Mouse (Mus musculus): ENCODE data around the gene Olfr1391. TPM values are rescaled to one million over a fixed set of nuclear protein-coding genes. Genes with fewer than 3 reads are reported as not detected.

Olfr1391 gene
- polyA plus RNA-seq, 1 experiment from 2014 or later: not detected

- Histone ChIP-seq H3K9ac (ENCODE audit: low read length) (no peak overlapping the region), H3K27me3 (ENCODE audit: control insufficient read depth, insufficient read depth, low read length) (no peaks in the 10 kb centered on the region), H3K4me3 (ENCODE audit: low read length) (no peak overlapping the region), H3K27ac (ENCODE audit: low read length) (no peak overlapping the region), H3K9me3 (replicated peaks; ENCODE audit: control insufficient read depth, low read length) (no peaks in the 10 kb centered on the region), H3K4me2 (ENCODE audit: low read depth, low read length) (no peak overlapping the region), H3K36me3 (ENCODE audit: control insufficient read depth, insufficient read depth) (no peaks in the 10 kb centered on the region), H3K4me1 (ENCODE audit: control insufficient read depth, insufficient read depth, low read length) (no peaks in the 10 kb centered on the region)
- WGBS: 55% methylated on average over 1 of the region's 1 CpGs
- ATAC-seq (replicated peaks; ENCODE audit: extremely low read depth, insufficient read depth, low FRiP score): no peak
These were observed 7.1 kb downstream of the Olfr1391 start for GRCm38 (mm10) chr11:49329686-49330085.

GRCm38 (mm10) chr11:49334888-49335287, 12.3 kb downstream of the Olfr1391 start, which contains the start of gene Olfr1390:
Gene Olfr1390, plus strand, starts transcription at chr11:49335188.
- no peaks in the 10 kb centered on the region for H3K27me3 ChIP-seq (ENCODE audit: control insufficient read depth, insufficient read depth, low read length)

GRCm38 (mm10) chr11:49337150-49337832, 14.7 kb downstream of the Olfr1391 start:
- no peaks in the 10 kb centered on the region for H3K27me3 ChIP-seq (ENCODE audit: control insufficient read depth, insufficient read depth, low read length)
- H3K4me2 ChIP-seq (ENCODE audit: low read depth, low read length): no peak overlapping the region
- no peaks in the 10 kb centered on the region for H3K9me3 ChIP-seq (replicated peaks; ENCODE audit: control insufficient read depth, low read length)
- no peaks in the 10 kb centered on the region for H3K4me1 ChIP-seq (ENCODE audit: control insufficient read depth, insufficient read depth, low read length)
- no peak overlapping the region for H3K9ac ChIP-seq (ENCODE audit: low read length)
- no peaks in the 10 kb centered on the region for H3K36me3 ChIP-seq (ENCODE audit: control insufficient read depth, insufficient read depth)
- no peak overlapping the region for H3K4me3 ChIP-seq (ENCODE audit: low read length)
- ATAC-seq (replicated peaks; ENCODE audit: extremely low read depth, insufficient read depth, low FRiP score): no peak
- 54% methylated on average over 4 of the region's 4 CpGs for WGBS
- no peak overlapping the region for H3K27ac ChIP-seq (ENCODE audit: low read length)

More at GRCm38 (mm10) chr11:49334888-49335287, 12.3 kb downstream of the Olfr1391 start, which contains the start of gene Olfr1390:
- Histone ChIP-seq H3K4me2 (ENCODE audit: low read depth, low read length) (no peak within 1 kb of the TSS), H3K27ac (ENCODE audit: low read length) (no peak within 1 kb of the TSS), H3K4me3 (ENCODE audit: low read length) (no peak within 1 kb of the TSS), H3K4me1 (ENCODE audit: control insufficient read depth, insufficient read depth, low read length) (no peaks in the 10 kb centered on the region), H3K9me3 (replicated peaks; ENCODE audit: control insufficient read depth, low read length) (no peaks in the 10 kb centered on the region), H3K36me3 (ENCODE audit: control insufficient read depth, insufficient read depth) (no peaks in the 10 kb centered on the region), H3K9ac (ENCODE audit: low read length) (no peak within 1 kb of the TSS)
- WGBS: 70% methylated on average over 1 of the region's 1 CpGs
- ATAC-seq (replicated peaks; ENCODE audit: extremely low read depth, insufficient read depth, low FRiP score): no peak

Other genes starting within 250 kb of the Olfr1391 start
- 3.6 and 7.6 TPM in 2 replicates for gene Ifi47, start 246.2 kb upstream of the Olfr1391 start, polyA plus RNA-seq (2015; fragmentation: Nextera tagmentation; extraction: Ambion mirVana)
- 0.10 and 0.18 TPM in 2 replicates for gene Olfr1396, start 207.9 kb upstream of the Olfr1391 start, polyA plus RNA-seq (2015; fragmentation: Nextera tagmentation; extraction: Ambion mirVana)
- not detected in 2 replicates for gene Olfr1395, start 180.5 kb upstream of the Olfr1391 start, polyA plus RNA-seq (2015; fragmentation: Nextera tagmentation; extraction: Ambion mirVana)
- not detected in 2 replicates for gene Olfr1394, start 168.4 kb upstream of the Olfr1391 start, polyA plus RNA-seq (2015; fragmentation: Nextera tagmentation; extraction: Ambion mirVana)
- gene Btnl9, start 135.6 kb upstream of the Olfr1391 start, polyA plus RNA-seq (2015; fragmentation: Nextera tagmentation; extraction: Ambion mirVana): 6.4 and 8.0 TPM in 2 replicates
- 28.3 and 30.0 TPM in 2 replicates for gene Zfp62, start 119.5 kb upstream of the Olfr1391 start, polyA plus RNA-seq (2015; fragmentation: Nextera tagmentation; extraction: Ambion mirVana)
- gene Mgat1, start 78.6 kb upstream of the Olfr1391 start, polyA plus RNA-seq (2015; fragmentation: Nextera tagmentation; extraction: Ambion mirVana): 57.4 and 61.4 TPM in 2 replicates
- 0.15 and 0.17 TPM in 2 replicates for gene Olfr1393, start 44.4 kb upstream of the Olfr1391 start, polyA plus RNA-seq (2015; fragmentation: Nextera tagmentation; extraction: Ambion mirVana)
- not detected in 2 replicates for gene Olfr1392, start 37.5 kb upstream of the Olfr1391 start, polyA plus RNA-seq (2015; fragmentation: Nextera tagmentation; extraction: Ambion mirVana)
- not detected in 2 replicates for gene Olfr10, start 18.0 kb upstream of the Olfr1391 start, polyA plus RNA-seq (2015; fragmentation: Nextera tagmentation; extraction: Ambion mirVana)
- gene Olfr1390, start 12.4 kb downstream of the Olfr1391 start, polyA plus RNA-seq (2015; fragmentation: Nextera tagmentation; extraction: Ambion mirVana): not detected in 2 replicates
- gene Olfr1389, start 100.3 kb downstream of the Olfr1391 start, polyA plus RNA-seq (2015; fragmentation: Nextera tagmentation; extraction: Ambion mirVana): not detected in 2 replicates
- not detected in 2 replicates for gene Olfr1388, start 113.9 kb downstream of the Olfr1391 start, polyA plus RNA-seq (2015; fragmentation: Nextera tagmentation; extraction: Ambion mirVana)
- gene Olfr1387, start 132.6 kb downstream of the Olfr1391 start, polyA plus RNA-seq (2015; fragmentation: Nextera tagmentation; extraction: Ambion mirVana): not detected in 2 replicates
- not detected in 2 replicates for gene Olfr1386, start 142.3 kb downstream of the Olfr1391 start, polyA plus RNA-seq (2015; fragmentation: Nextera tagmentation; extraction: Ambion mirVana)
- gene Olfr1385, start 166.3 kb downstream of the Olfr1391 start, polyA plus RNA-seq (2015; fragmentation: Nextera tagmentation; extraction: Ambion mirVana): 0.05 TPM in 1 of 2 replicates, not detected in the other
- not detected in 2 replicates for gene Olfr1384, start 184.0 kb downstream of the Olfr1391 start, polyA plus RNA-seq (2015; fragmentation: Nextera tagmentation; extraction: Ambion mirVana)
- not detected in 2 replicates for gene Olfr1383, start 196.9 kb downstream of the Olfr1391 start, polyA plus RNA-seq (2015; fragmentation: Nextera tagmentation; extraction: Ambion mirVana)
- not detected in 2 replicates for gene Olfr1382, start 205.5 kb downstream of the Olfr1391 start, polyA plus RNA-seq (2015; fragmentation: Nextera tagmentation; extraction: Ambion mirVana)
- not detected in 2 replicates for gene Olfr1381, start 220.7 kb downstream of the Olfr1391 start, polyA plus RNA-seq (2015; fragmentation: Nextera tagmentation; extraction: Ambion mirVana)
- not detected in 2 replicates for gene Olfr1380, start 234.1 kb downstream of the Olfr1391 start, polyA plus RNA-seq (2015; fragmentation: Nextera tagmentation; extraction: Ambion mirVana)